Mouse (Mus musculus) stomach, embryonic 14.5 days (tissue): ENCODE data around the gene Gm20388. TPM values are rescaled to one million over a fixed set of nuclear protein-coding genes. Genes with fewer than 3 reads are reported as not detected.

Source experiments
- ATAC-seq: fragments of 200-750 bp; cut with Nextera tagmentation; 2 replicates; pipeline ENCODE4 v1.8.0; 2017; ENCODE audit warnings: low read depth, moderate TSS enrichment; ENCODE audit not compliant: insufficient number of reproducible peaks, insufficient read depth, low FRiP score
- H3K27ac ChIP-seq: fragments of 300-500 bp; sonication (generic); 2 replicates; pipeline ENCODE4 v1.5.1; 2014; ENCODE audit warnings: mild to moderate bottlenecking, low read length, moderate library complexity, mixed read lengths
- H3K27me3 ChIP-seq: fragments of 300-500 bp; sonication (generic); 2 replicates; pipeline ENCODE4 v1.6.1; 2014; ENCODE audit warnings: low read length, control low read depth, mixed read lengths; ENCODE audit not compliant: control insufficient read depth, insufficient read depth
- H3K36me3 ChIP-seq: fragments of 300-500 bp; sonication (generic); 2 replicates; pipeline ENCODE4 v1.6.1; 2014; ENCODE audit warnings: mild to moderate bottlenecking, control low read depth, low read length, moderate library complexity, mixed read lengths; ENCODE audit not compliant: control insufficient read depth, insufficient read depth
- H3K4me1 ChIP-seq: fragments of 300-500 bp; sonication (generic); 2 replicates; pipeline ENCODE4 v1.6.1; 2014; ENCODE audit warnings: low read length, control low read depth, mixed read lengths; ENCODE audit not compliant: control insufficient read depth, insufficient read depth
- H3K4me2 ChIP-seq: fragments of 300-500 bp; sonication (generic); replicated peaks from 2 replicates; pipeline ENCODE4 v1.6.1; 2014; ENCODE audit warnings: low read depth, low read length, control low read depth
- H3K4me3 ChIP-seq: fragments of 300-500 bp; sonication (generic); 2 replicates; pipeline ENCODE4 v1.5.1; 2014; ENCODE audit warnings: low read depth, low read length, control low read depth
- H3K9ac ChIP-seq: fragments of 300-500 bp; sonication (generic); replicated peaks from 2 replicates; pipeline ENCODE4 v1.6.1; 2014; ENCODE audit warnings: low read depth, mild to moderate bottlenecking, control low read depth, low read length, moderate library complexity, mixed read lengths
- H3K9me3 ChIP-seq: fragments of 300-500 bp; sonication (generic); 2 replicates; pipeline ENCODE4 v1.6.1; 2016; ENCODE audit warnings: low read depth, low read length, control low read depth; ENCODE audit not compliant: control insufficient read depth
- WGBS: fragments of 180-500 bp; shearing (Covaris S2); extraction: QIAGEN DNeasy Blood & Tissue Kit; methylation state at CpG from one replicate; pipeline ENCODE4 v1.1.7; 2014; 5-methylcytosine and 5-hydroxymethylcytosine counted together
- polyA plus RNA-seq: library from polyadenylated mRNA; unstranded; fragments of >200 nt; fragmentation: Nextera tagmentation; extraction: Ambion mirVana; gene quantifications from 2 replicates; pipeline ENCODE4 v1.2.1, GENCODE M21; 2014

Gene Gm20388
- polyA plus RNA-seq, 1 experiment from 2014 or later: 11.4 TPM

DNA sequence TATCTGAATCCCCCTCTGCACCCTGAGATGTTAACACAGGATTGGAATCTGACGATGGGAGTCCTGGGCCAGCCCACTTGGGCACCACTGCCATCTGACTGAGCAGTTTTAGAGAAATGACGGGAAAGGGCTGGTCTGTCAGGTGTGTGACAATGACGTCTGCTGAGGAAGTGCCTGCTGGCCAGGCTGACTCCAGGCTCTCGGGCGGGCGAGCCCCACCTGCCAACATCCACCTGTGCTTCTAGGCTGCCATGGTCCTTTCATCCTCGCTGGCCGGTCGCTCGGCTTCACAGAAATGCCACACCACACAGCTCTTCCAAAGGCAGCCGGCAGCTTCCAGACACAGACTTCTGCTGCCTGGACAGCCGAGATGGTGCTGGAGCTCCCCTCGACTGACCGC lies 1689.2 kb downstream of the Gm20388 start:
- no peaks in the 10 kb centered on the region for H3K27me3 ChIP-seq
- H3K4me1 ChIP-seq: no peaks in the 10 kb centered on the region
- H3K36me3 ChIP-seq: peaks cover 51% of the 10 kb centered on the region

DNA sequence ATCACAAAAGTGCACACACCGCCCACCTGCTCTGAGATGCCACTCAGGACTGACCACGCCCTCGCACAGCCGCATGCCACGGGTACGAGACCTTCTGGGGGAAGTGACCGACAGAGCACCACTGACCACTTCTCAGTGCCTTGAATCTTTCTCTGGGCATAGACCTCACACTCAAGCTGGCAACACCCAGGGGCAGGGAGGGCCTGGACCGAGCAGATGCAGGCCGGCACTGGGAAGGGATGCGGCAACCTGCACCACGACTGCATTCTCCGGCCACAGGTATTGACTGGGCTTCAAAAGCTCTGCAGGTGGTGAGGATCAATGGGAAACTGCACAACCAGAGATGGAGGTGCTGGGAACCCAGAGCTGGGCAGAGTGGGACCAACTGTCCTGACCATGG lies 1691.8 kb downstream of the Gm20388 start:
- Histone ChIP-seq H3K4me3 (no peak overlapping the region), H3K27me3 (no peaks in the 10 kb centered on the region), H3K4me2 (no peak overlapping the region), H3K9me3 (no peaks in the 10 kb centered on the region), H3K27ac (no peak overlapping the region), H3K9ac (no peak overlapping the region), H3K36me3 (peaks cover 65% of the 10 kb centered on the region), H3K4me1 (no peaks in the 10 kb centered on the region)
- 90% methylated on average over 12 of the region's 12 CpGs for WGBS
- no peak; the same call in 1 of the 2 replicates for ATAC-seq

More for the DNA sequence above, 1689.2 kb downstream of the Gm20388 start:
- ATAC-seq: no peak
- Histone ChIP-seq H3K27ac (no peak overlapping the region), H3K4me3 (no peak overlapping the region), H3K9ac (no peak overlapping the region), H3K4me2 (no peak overlapping the region), H3K9me3 (no peaks in the 10 kb centered on the region)
- WGBS: 86% methylated on average over 14 of the region's 14 CpGs

DNA sequence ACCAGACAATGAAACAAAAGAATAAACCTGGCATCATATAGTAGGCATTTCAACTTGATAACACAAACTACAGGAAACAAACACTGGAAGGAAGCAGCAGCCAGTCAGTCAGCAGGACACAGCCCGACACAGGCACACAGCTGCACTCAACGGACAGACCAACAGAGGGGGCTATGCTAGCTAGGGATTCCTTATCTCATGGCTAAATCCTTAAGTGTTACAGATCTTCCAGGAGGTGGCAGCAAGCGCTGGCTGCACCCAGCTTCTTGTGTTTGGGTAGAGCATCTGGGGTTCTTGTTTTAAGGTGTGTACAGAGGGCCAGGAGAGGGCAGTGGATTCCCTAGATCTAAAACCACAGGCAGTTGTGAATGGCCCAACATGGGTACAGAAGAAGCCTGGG lies 1692.2 kb downstream of the Gm20388 start:
- H3K27me3 ChIP-seq: no peaks in the 10 kb centered on the region
- no peaks in the 10 kb centered on the region for H3K4me1 ChIP-seq
- no peak overlapping the region for H3K27ac ChIP-seq
- no peak overlapping the region for H3K4me2 ChIP-seq
- H3K4me3 ChIP-seq: no peak overlapping the region
- no peaks in the 10 kb centered on the region for H3K9me3 ChIP-seq
- ATAC-seq: peak; percentile 59; the same call in 1 of the 2 replicates
- peaks cover 65% of the 10 kb centered on the region for H3K36me3 ChIP-seq
- WGBS: 25% methylated on average over 3 of the region's 3 CpGs
- no peak overlapping the region for H3K9ac ChIP-seq

DNA sequence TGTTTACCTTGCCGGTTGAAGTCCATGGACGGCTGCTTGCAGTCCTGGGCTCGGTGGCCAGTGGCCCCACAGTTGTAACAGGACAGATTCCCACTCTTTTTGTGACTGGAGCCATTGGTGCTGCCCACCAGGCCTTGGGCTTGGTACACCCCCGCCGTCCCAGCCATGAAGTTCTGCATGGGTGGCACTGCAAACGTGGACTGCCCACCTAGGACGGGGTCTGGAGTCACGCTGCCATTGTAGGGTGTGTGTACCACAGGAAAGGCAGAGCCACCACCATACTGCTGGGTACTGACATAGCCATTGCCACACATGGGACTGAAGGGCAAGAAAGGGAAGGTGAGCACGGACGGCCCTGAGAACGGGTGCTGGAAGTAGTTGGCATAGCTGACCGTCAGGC lies 1693.2 kb downstream of the Gm20388 start:
- ATAC-seq: no peak

DNA sequence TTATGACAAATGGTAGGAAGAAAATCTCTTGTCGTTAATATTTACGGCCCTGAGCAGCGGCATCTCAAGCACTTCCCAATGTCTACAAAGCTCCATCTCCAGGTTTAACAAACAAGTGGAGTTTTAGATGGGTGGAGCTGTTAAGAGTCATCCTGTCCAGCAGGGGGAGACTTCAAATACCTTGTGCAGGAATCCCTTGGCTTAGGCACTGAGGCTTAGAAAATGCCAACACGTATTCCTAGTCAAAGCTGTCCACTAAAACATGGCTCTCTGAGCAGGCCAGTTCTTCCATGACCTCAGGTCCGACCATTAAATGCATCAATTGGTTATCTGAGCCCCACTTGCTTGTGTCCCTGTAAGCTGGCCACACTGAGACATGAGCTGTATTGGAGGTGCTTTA lies 1697.0 kb downstream of the Gm20388 start:
- WGBS: 87% methylated on average over 5 of the region's 5 CpGs
- Histone ChIP-seq H3K9ac (no peak overlapping the region), H3K4me2 (no peak overlapping the region), H3K27ac (no peak overlapping the region), H3K4me1 (no peaks in the 10 kb centered on the region), H3K4me3 (no peak overlapping the region), H3K27me3 (no peaks in the 10 kb centered on the region), H3K9me3 (no peaks in the 10 kb centered on the region), H3K36me3 (peaks cover 65% of the 10 kb centered on the region)
- no peak for ATAC-seq

More for the DNA sequence above, 1693.2 kb downstream of the Gm20388 start:
- H3K4me1 ChIP-seq: no peaks in the 10 kb centered on the region
- no peak overlapping the region for H3K4me3 ChIP-seq
- no peak overlapping the region for H3K9ac ChIP-seq
- H3K9me3 ChIP-seq: no peaks in the 10 kb centered on the region
- no peak overlapping the region for H3K27ac ChIP-seq
- WGBS: 94% methylated on average over 12 of the region's 12 CpGs
- H3K4me2 ChIP-seq: no peak overlapping the region
- H3K27me3 ChIP-seq: no peaks in the 10 kb centered on the region
- H3K36me3 ChIP-seq: peaks cover 72% of the 10 kb centered on the region

DNA sequence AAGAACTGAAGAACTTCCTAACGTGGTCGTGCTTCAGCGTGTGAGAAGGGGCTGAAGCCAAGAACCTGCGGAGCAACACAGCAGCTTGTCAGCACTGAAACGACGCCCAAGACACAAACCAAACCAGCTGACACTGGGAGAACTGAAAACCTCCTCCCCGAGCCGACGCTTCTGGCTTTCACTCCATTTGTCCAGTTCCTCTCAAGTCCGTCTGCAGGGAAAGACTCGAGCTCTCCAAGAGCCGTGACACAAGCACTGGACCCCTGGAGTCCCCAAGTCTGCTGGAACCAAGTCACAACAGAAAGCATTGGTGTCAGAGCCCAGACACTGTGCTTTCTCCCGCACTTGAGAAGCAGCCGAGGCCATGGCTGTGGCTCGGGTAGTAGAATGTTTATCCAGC lies 1698.6 kb downstream of the Gm20388 start:
- H3K27ac ChIP-seq: no peak overlapping the region
- H3K9me3 ChIP-seq: no peaks in the 10 kb centered on the region
- H3K27me3 ChIP-seq: no peaks in the 10 kb centered on the region
- no peak for ATAC-seq
- no peak overlapping the region for H3K4me3 ChIP-seq
- no peak overlapping the region for H3K9ac ChIP-seq
- 89% methylated on average over 15 of the region's 15 CpGs for WGBS
- H3K36me3 ChIP-seq: peaks cover 58% of the 10 kb centered on the region
- no peak overlapping the region for H3K4me2 ChIP-seq
- no peaks in the 10 kb centered on the region for H3K4me1 ChIP-seq

DNA sequence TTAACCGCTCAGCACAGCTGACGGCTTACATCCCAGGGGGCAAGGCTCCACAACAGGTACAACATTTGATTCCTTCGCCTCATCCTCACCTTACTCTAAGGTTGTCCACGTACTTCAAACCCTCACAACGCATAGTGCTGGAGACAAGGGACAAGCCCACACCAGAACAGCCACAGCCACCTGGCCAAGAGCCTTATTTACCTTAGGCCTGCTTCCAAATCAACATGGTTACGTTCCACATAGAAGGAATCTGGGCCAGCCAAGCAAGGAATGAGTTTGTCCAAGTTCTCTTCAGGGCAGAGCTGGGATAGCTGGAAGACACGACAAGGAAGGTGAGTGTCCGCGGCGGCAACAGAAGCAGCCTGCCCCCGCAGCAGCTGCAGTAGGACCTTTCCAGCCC lies 1699.3 kb downstream of the Gm20388 start:
- WGBS: 90% methylated on average over 11 of the region's 11 CpGs
- H3K36me3 ChIP-seq: peaks cover 51% of the 10 kb centered on the region
- no peaks in the 10 kb centered on the region for H3K27me3 ChIP-seq
- H3K9me3 ChIP-seq: no peaks in the 10 kb centered on the region
- H3K4me1 ChIP-seq: no peaks in the 10 kb centered on the region
- no peak overlapping the region for H3K27ac ChIP-seq
- no peak overlapping the region for H3K9ac ChIP-seq
- no peak for ATAC-seq
- no peak overlapping the region for H3K4me3 ChIP-seq
- H3K4me2 ChIP-seq: no peak overlapping the region

DNA sequence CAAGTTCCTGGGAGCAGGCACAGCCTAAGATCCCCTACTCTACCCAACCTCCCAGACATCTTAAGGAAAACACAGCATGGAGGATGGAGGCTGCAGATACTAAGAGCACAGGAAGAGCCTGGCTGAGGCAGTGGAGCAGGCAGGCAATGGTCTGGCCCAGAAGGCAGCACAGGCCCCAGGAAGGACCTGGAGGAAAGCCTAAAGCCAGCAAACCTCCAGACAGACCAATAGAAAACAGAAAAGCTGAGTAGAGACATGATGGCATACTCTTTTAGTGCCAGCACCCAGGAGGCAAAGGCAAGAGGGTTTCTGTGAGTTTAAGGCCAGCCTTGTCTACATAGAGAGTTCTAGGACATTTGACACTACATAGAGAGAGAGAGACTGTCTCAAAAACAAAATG lies 1702.8 kb downstream of the Gm20388 start:
- Histone ChIP-seq H3K4me2 (no peak overlapping the region), H3K36me3 (peaks cover 37% of the 10 kb centered on the region), H3K27me3 (no peaks in the 10 kb centered on the region), H3K4me1 (no peaks in the 10 kb centered on the region), H3K27ac (no peak overlapping the region), H3K9ac (no peak overlapping the region), H3K4me3 (no peak overlapping the region), H3K9me3 (no peaks in the 10 kb centered on the region)
- ATAC-seq: no peak

DNA sequence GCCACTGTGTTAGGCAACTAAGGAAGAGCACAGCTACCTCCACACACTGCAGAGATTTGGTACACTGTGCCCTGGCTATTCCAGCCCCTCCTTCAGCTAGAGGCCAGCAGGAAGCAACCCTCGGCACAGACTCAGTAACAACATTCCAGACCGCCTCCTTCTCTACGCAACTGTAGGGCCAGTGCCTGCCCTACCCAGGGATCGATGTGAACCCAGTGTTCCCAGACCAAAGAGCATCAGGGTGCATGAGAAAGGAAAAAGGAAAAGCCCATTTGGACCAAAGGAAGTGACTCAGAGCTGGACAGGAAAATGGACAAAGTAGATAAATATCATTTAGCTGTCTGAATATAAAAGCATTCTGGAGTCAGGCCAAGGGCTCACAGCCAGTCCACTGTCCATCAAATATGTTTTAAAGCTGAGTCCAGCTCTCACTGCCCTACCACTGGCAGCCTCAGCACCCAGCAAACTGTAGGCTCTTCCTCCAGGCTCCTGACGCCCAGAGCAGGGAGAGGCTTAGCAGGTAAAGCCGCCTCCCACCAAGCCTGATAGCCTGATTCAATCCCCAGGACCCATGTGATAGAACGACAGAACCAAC lies 1708.9 kb downstream of the Gm20388 start:
- peak overlapping the region; percentile 45; the same call in 1 of the 2 replicates for H3K27ac ChIP-seq
- WGBS: 29% methylated on average over 7 of the region's 7 CpGs
- peaks cover 11% of the 10 kb centered on the region; the same call in 1 of the 2 replicates for H3K36me3 ChIP-seq
- peaks cover 26% of the 10 kb centered on the region for H3K4me1 ChIP-seq
- H3K4me3 ChIP-seq: no peak overlapping the region
- H3K9ac ChIP-seq: no peak overlapping the region
- no peaks in the 10 kb centered on the region for H3K27me3 ChIP-seq
- H3K4me2 ChIP-seq: no peak overlapping the region
- ATAC-seq: 0 out of 2 replicates have a peak, but pooled peaks have one; percentile 35
- H3K9me3 ChIP-seq: no peaks in the 10 kb centered on the region
